Mouse (Mus musculus) limb, embryonic 14.5 days (tissue): ENCODE results near the gene Dcaf11. TPM values are rescaled to one million over a fixed set of nuclear protein-coding genes. Genes with fewer than 3 reads are reported as not detected.

Source experiments
- ATAC-seq: fragments of 200-750 bp; cut with Nextera tagmentation; 2 replicates; pipeline ENCODE4 v1.8.0; 2017; ENCODE audit warnings: low read depth, moderate number of reproducible peaks, moderate TSS enrichment; ENCODE audit not compliant: low FRiP score
- DNase-seq: peaks from one replicate; pipeline ENCODE4 v3.0.0-alpha.2; 2015; ENCODE audit warnings: low spot score
- H3K27ac ChIP-seq: fragments of 300-500 bp; sonication (generic); replicated peaks from 2 replicates; pipeline ENCODE4 v1.5.1; 2014; ENCODE audit warnings: low read depth, mild to moderate bottlenecking, low read length, moderate library complexity, mixed read lengths
- H3K27me3 ChIP-seq: fragments of 300-500 bp; sonication (generic); 2 replicates; pipeline ENCODE4 v1.6.1; 2014; ENCODE audit warnings: low read length, mixed read lengths; ENCODE audit not compliant: control insufficient read depth, insufficient read depth
- H3K36me3 ChIP-seq: fragments of 300-500 bp; sonication (generic); 2 replicates; pipeline ENCODE4 v1.6.1; 2014; ENCODE audit warnings: mild to moderate bottlenecking, low read length, moderate library complexity, mixed read lengths; ENCODE audit not compliant: control insufficient read depth, insufficient read depth
- H3K4me1 ChIP-seq: fragments of 300-500 bp; sonication (generic); 2 replicates; pipeline ENCODE4 v1.6.1; 2014; ENCODE audit warnings: antibody characterized with exemption, low read length, mixed read lengths; ENCODE audit not compliant: control insufficient read depth, insufficient read depth
- H3K4me2 ChIP-seq: fragments of 300-500 bp; sonication (generic); replicated peaks from 2 replicates; pipeline ENCODE4 v1.6.1; 2014; ENCODE audit warnings: low read depth, mild to moderate bottlenecking, low read length, moderate library complexity; ENCODE audit not compliant: severe bottlenecking
- H3K4me3 ChIP-seq: fragments of 300-500 bp; sonication (generic); replicated peaks from 2 replicates; pipeline ENCODE4 v1.5.1; 2014; ENCODE audit warnings: low read length
- H3K9ac ChIP-seq: fragments of 300-500 bp; sonication (generic); 2 replicates; pipeline ENCODE4 v1.6.1; 2014; ENCODE audit warnings: mild to moderate bottlenecking, low read depth, low read length, moderate library complexity; ENCODE audit not compliant: severe bottlenecking
- H3K9me3 ChIP-seq: fragments of 300-500 bp; sonication (generic); 2 replicates; pipeline ENCODE4 v1.6.1; 2016; ENCODE audit warnings: low read length; ENCODE audit not compliant: control insufficient read depth
- POLR2A ChIP-seq: fragments of 200-500 bp; IDR thresholded peaks from 2 replicates; pipeline ENCODE4 v1.8.0; 2012; ENCODE audit warnings: inconsistent platforms, mild to moderate bottlenecking, moderate library complexity, borderline replicate concordance; ENCODE audit not compliant: insufficient read depth, insufficient read length; ENCODE audit errors: extremely low read depth
- WGBS: fragments of 180-500 bp; shearing (Covaris S2); extraction: QIAGEN DNeasy Blood & Tissue Kit; methylation state at CpG from one replicate; pipeline ENCODE4 v1.1.7; 2014; 5-methylcytosine and 5-hydroxymethylcytosine counted together
- polyA plus RNA-seq, 2 experiments: library from polyadenylated mRNA; depleted of rRNA in 1 of 2; stranded (reverse) in 1 of 2; unstranded in 1 of 2; fragments of >200 nt; fragmentation: Nextera tagmentation in 1 of 2; extraction: Ambion mirVana in 1 of 2; gene quantifications; 2 replicates each; pipeline versions ENCODE4 v1.2.1 to v1.2.3; 2012 to 2014

Dcaf11 gene
- polyA plus RNA-seq, 2 experiments = 53.0 to 53.8 TPM

DNA sequence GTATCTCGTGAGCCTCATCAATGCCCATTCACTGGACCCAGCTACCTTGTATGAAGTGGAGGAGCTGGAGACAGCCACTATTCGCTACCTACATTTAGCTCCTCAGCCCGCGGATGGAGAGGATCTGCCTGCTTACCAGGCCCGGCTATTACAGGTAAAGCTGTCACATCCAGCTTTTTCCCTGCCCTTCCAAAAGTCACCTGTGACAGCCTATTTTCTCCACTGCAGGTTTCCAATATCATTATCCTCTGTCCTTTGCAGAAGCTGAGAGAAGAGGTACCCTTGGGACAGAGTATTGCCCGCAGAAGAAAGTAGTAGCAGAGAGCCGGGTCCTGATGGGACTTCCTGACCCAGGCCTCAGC, 43.4 kb downstream of the Dcaf11 start, which contains the start of gene Irf9:
Gene Irf9, plus strand, starts transcription at position 301 of the 362 bp plus-strand sequence.
- no peaks in the 10 kb centered on the region for H3K27me3 ChIP-seq
- H3K36me3 ChIP-seq = peaks cover 73% of the 10 kb centered on the region
- H3K9ac ChIP-seq = peak within 1 kb of the TSS; percentile 25; the same call in 1 of the 2 replicates
- DNase-seq = no peak
- no peak for TF ChIP-seq POLR2A
- 73% methylated on average over 7 of the region's 7 CpGs for WGBS
- ATAC-seq = no peak
- peak within 1 kb of the TSS; percentile 49 for H3K4me2 ChIP-seq
- H3K4me1 ChIP-seq = peaks cover 5% of the 10 kb centered on the region
- H3K9me3 ChIP-seq = no peaks in the 10 kb centered on the region
- peak within 1 kb of the TSS; percentile 33 for H3K4me3 ChIP-seq
- peak within 1 kb of the TSS; percentile 21; the same call in 1 of the 2 replicates for H3K27ac ChIP-seq

DNA sequence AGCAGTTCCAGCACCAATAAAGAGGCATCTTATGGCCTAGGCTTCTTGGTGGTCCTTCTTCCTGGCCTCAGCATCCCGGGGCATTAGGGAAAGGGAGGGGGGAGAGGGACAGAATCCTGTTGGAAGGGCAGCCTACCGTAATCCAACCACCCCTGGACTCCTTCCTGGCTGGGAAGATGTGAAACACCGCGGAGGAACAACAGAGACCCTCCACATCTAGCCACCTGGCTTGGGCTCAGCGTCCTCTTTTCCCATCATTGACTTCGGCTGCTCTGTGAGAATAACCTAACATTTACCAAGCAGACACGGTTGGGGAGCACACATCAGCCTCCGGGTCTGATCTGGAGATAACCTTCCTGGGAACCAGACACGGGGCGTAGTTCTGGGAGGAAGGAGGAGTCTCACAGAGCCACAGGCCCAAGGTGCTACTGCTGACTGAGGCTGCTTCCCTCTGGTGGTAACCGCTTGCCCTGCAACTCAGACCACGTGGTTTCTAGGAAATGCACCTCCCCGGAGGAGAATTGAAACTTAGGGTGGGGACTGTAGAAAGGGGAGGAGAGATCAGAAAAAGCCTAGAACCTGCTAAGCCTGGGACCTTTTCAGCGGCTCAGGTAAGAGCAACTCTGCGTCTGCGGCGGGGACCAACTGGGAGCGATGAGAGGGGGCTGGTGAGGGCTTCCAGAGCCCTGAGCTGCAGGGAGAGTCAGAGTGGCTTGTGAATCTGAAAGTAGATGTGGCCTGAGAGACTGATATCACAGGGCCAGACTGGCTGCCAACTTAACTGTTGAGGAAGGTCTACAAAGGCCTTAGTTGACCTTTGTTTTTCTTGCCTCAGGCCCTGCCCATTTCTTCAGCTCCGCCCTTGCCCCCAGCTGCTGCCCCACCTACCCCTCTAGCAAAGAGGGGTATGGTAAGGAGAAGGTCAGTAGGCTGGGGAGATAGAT, 44.1 kb downstream of the Dcaf11 start:
- Histone ChIP-seq H3K9ac (peak overlapping the region; percentile 25; the same call in 1 of the 2 replicates), H3K4me3 (peak overlapping the region; percentile 33), H3K4me2 (peak overlapping the region; percentile 49), H3K27me3 (no peaks in the 10 kb centered on the region), H3K36me3 (peaks cover 73% of the 10 kb centered on the region), H3K27ac (peak overlapping the region; percentile 21; the same call in 1 of the 2 replicates), H3K9me3 (no peaks in the 10 kb centered on the region), H3K4me1 (peaks cover 5% of the 10 kb centered on the region)
- ATAC-seq (peak; percentile 94), DNase-seq (peak; percentile 92)
- WGBS = 16% methylated on average over 18 of the region's 19 CpGs
- TF ChIP-seq POLR2A = no peak

DNA sequence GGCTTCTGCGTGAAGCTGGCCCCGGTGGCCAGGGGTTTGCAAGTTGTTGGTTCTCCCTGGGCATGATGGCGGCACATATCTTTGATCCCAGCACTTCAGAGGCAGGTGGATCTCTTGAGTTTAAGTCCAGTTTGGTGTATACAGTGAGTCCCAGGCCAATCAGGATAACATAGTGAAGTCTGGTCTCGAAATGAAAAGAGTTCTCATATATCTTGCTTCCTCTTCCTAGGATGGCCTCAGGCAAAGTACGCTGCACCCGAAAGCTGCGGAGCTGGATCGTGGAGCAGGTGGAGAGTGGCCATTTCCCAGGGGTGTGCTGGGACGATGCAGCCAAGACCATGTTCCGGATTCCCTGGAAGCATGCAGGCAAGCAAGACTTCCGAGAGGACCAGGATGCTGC, 45.0 kb downstream of the Dcaf11 start:
- Histone ChIP-seq H3K4me1 (peaks cover 5% of the 10 kb centered on the region), H3K27ac (no peak overlapping the region), H3K9me3 (no peaks in the 10 kb centered on the region), H3K4me2 (peak overlapping the region; percentile 49; the same call in 1 of the 2 replicates), H3K9ac (no peak overlapping the region), H3K36me3 (peaks cover 73% of the 10 kb centered on the region), H3K27me3 (no peaks in the 10 kb centered on the region), H3K4me3 (no peak overlapping the region)
- no peak for TF ChIP-seq POLR2A
- DNase-seq (no peak), ATAC-seq (no peak)
- 86% methylated on average over 11 of the region's 11 CpGs for WGBS

DNA sequence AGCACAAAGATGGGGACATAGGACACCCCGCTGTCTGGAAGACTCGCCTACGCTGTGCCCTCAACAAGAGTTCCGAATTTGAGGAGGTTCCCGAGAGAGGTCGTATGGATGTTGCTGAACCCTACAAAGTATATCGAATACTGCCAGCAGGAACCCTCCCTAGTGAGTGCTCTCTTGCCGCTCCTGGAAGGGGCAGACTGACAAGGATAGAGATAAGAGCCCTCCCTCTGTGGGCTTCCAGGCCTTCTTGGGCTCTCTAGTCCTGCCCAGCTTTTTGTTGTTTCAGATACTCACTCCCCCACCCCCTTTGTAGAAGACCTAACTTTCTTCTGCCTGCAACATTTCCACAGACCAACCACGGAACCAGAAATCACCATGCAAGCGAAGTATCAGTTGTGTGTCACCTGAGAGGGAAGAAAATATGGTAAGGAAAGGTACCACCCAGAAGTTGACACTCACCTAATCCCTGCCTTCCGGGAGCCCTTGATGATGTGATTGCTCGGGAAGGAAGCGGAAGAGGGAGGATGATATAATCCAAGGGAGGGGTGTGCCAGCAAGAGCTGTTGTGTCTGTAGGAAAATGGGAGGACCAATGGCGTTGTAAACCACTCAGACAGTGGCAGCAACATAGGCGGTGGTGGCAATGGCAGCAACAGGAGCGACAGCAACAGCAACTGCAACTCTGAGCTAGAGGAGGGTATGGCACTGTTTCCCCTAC, 46.1 kb downstream of the Dcaf11 start:
- Histone ChIP-seq H3K9me3 (no peaks in the 10 kb centered on the region), H3K27me3 (no peaks in the 10 kb centered on the region), H3K27ac (no peak overlapping the region), H3K9ac (no peak overlapping the region), H3K4me2 (no peak overlapping the region), H3K4me1 (peaks cover 5% of the 10 kb centered on the region), H3K36me3 (peaks cover 64% of the 10 kb centered on the region), H3K4me3 (no peak overlapping the region)
- WGBS = 95% methylated on average over 16 of the region's 16 CpGs
- ATAC-seq = no peak
- no peak for DNase-seq
- no peak for TF ChIP-seq POLR2A

DNA sequence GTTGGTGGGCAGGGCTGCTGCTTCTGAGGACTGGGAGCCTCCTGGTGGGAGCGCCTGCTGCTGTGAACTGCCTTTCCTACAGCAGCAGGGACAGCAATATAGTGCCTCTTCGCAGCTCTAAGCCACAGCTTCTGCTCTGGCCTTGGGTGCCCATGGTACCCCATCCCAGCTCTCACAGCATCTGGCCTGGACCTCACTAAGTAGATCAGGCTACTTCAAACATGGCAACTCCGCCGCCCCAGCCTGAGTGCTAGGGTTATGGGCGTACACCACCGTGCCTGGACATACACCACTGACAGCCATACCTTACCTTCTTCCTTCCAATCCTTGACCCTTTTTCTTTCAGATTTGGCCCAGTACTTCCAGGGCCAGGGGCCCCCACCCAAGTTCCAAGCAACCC, 48.5 kb downstream of the Dcaf11 start:
- Histone ChIP-seq H3K9ac (no peak overlapping the region), H3K9me3 (no peaks in the 10 kb centered on the region), H3K4me1 (peaks cover 5% of the 10 kb centered on the region), H3K27me3 (no peaks in the 10 kb centered on the region), H3K36me3 (peaks cover 40% of the 10 kb centered on the region), H3K4me2 (no peak overlapping the region), H3K4me3 (no peak overlapping the region), H3K27ac (no peak overlapping the region)
- no peak for DNase-seq
- ATAC-seq = no peak
- WGBS = 96% methylated on average over 6 of the region's 6 CpGs
- TF ChIP-seq POLR2A = no peak
